Mouse (Mus musculus): ENCODE data around the gene Krcc1.

Krcc1 gene

DNA sequence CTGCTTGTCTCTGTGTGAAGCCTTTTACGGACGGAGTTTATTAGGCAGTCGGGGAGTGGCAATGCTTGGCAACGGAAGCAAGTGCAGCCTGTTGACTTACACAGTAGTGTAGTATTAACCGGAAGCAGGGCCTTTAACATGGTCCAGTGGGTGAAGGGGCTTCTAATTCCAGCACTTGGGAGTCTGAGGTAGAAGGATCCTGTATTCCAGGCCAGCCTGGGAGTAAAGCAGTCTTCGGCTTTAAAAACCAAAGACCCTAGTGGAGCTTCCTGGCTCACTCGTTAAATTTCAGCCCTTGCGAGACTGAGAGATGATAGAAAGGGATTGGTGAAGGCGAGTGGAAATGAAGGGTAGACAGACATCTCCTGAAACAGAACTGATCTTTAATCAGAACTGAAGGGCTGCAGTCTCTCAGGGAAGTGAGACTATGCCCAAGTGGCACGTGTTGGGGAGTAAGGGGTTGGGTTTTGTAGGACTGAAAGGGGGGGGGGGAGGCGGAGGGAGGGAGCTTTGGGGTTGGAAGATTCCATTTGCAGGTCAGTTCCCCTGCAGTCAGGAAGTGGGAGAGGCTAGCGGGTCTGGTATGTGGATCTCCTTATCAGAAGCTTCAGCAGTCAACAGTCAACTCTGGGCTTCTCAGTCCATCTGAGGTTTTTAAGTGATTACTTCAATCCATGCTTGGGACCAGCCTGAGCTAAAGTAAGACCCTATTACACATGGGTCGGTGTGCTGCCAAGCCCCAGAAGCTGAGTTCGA lies 998 bp upstream of the Krcc1 start:
- Histone ChIP-seq H3K36me3 (ENCODE audit: insufficient read depth, low read length) (peaks cover 11% of the 10 kb centered on the region; the same call in 1 of the 2 replicates), H3K4me1 (replicated peaks; ENCODE audit: low read depth, low read length) (peaks cover 67% of the 10 kb centered on the region)
- TF ChIP-seq CTCF (conservative IDR thresholded peaks at IDR 0.05; ENCODE audit: low read length), result no peak
- TF ChIP-seq NANOG (IDR thresholded peaks at IDR 0.05; ENCODE audit: borderline replicate concordance, low read length), result no peak
- no peak for TF ChIP-seq POU5F1 (IDR thresholded peaks at IDR 0.05; ENCODE audit: borderline replicate concordance, low read length)

GRCm38 (mm10) chr6:71271057-71271388 lies 454 bp upstream of the Krcc1 start:
- peak overlapping the region; percentile 98 for H3K4me3 ChIP-seq (replicated peaks; ENCODE audit: low read length)
- no peaks in the 10 kb centered on the region for H3K9me3 ChIP-seq (ENCODE audit: low read length)
- peaks cover 11% of the 10 kb centered on the region; the same call in 1 of the 2 replicates for H3K36me3 ChIP-seq (ENCODE audit: insufficient read depth, low read length)
- H3K27me3 ChIP-seq (ENCODE audit: insufficient read depth, low read length), result no peaks in the 10 kb centered on the region
- peaks cover 61% of the 10 kb centered on the region for H3K4me1 ChIP-seq (replicated peaks; ENCODE audit: low read depth, low read length)
- no peak for TF ChIP-seq POU5F1 (IDR thresholded peaks at IDR 0.05; ENCODE audit: borderline replicate concordance, low read length)

More for the DNA sequence above, 998 bp upstream of the Krcc1 start:
- Histone ChIP-seq H3K4me3 (replicated peaks; ENCODE audit: low read length) (peak overlapping the region; percentile 98), H3K27me3 (ENCODE audit: insufficient read depth, low read length) (no peaks in the 10 kb centered on the region), H3K9me3 (ENCODE audit: low read length) (no peaks in the 10 kb centered on the region)

- Histone ChIP-seq H3K4me1 (replicated peaks; ENCODE audit: low read depth, low read length) (peaks cover 52% of the 10 kb centered on the region), H3K27me3 (ENCODE audit: insufficient read depth, low read length) (no peaks in the 10 kb centered on the region), H3K4me3 (replicated peaks; ENCODE audit: low read length) (peak overlapping the region; percentile 98), H3K9me3 (ENCODE audit: low read length) (no peaks in the 10 kb centered on the region), H3K36me3 (ENCODE audit: insufficient read depth, low read length) (peaks cover 11% of the 10 kb centered on the region; the same call in 1 of the 2 replicates)
- TF ChIP-seq POU5F1 (IDR thresholded peaks at IDR 0.05; ENCODE audit: borderline replicate concordance, low read length), result no peak
Observed at GRCm38 (mm10) chr6:71272316-71272741, 852 bp downstream of the Krcc1 start.

DNA sequence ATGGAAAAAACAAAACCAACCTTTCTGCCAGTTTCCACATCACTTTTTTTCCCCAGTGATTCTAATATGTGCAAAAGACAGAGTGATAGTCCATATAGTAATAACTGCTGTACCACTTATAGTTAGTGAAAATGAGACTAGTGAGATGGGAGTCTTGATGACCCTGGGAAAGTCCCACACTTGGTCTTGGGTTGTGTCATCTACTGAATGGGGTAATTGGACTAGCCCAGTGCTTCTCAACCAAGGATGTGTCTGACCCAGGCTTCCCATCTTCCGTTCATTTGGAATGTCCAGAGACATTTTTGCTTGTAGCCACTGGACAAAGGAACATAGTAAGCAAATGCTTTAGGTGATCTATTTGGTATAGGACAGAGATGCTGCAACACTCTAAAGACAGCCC lies 2.2 kb downstream of the Krcc1 start:
- H3K27me3 ChIP-seq (ENCODE audit: insufficient read depth, low read length), result no peaks in the 10 kb centered on the region
- peaks cover 11% of the 10 kb centered on the region; the same call in 1 of the 2 replicates for H3K36me3 ChIP-seq (ENCODE audit: insufficient read depth, low read length)
- H3K4me1 ChIP-seq (replicated peaks; ENCODE audit: low read depth, low read length), result peaks cover 40% of the 10 kb centered on the region
- H3K4me3 ChIP-seq (replicated peaks; ENCODE audit: low read length), result no peak overlapping the region
- H3K9me3 ChIP-seq (ENCODE audit: low read length), result no peaks in the 10 kb centered on the region
- TF ChIP-seq CTCF (conservative IDR thresholded peaks at IDR 0.05; ENCODE audit: low read length), result no peak
- TF ChIP-seq NANOG (IDR thresholded peaks at IDR 0.05; ENCODE audit: borderline replicate concordance, low read length), result no peak

DNA sequence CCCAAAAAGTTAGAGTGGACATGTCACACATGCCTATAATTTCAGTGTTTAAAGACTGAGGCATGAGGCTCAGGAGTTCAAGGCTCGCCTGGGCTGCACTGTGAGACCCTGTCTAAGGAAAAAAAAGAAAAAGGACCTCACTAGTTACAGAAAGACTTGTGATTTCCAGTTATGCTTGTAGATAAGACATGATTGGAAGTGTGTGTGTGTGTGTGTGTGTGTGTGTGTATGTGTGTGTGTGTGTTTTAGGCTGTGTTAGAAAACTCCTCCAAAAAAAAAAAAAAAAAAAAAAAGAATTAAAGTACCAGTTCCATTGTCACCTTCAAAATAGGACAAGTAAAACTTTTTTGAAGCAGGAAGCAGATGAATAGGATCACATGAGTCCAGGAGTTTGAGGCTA lies 3.1 kb downstream of the Krcc1 start:
- peaks cover 11% of the 10 kb centered on the region; the same call in 1 of the 2 replicates for H3K36me3 ChIP-seq (ENCODE audit: insufficient read depth, low read length)
- peaks cover 31% of the 10 kb centered on the region for H3K4me1 ChIP-seq (replicated peaks; ENCODE audit: low read depth, low read length)
- no peak for TF ChIP-seq NANOG (IDR thresholded peaks at IDR 0.05; ENCODE audit: borderline replicate concordance, low read length)
- no peak for TF ChIP-seq POU5F1 (IDR thresholded peaks at IDR 0.05; ENCODE audit: borderline replicate concordance, low read length)
- TF ChIP-seq CTCF (conservative IDR thresholded peaks at IDR 0.05; ENCODE audit: low read length), result no peak
- no peaks in the 10 kb centered on the region for H3K27me3 ChIP-seq (ENCODE audit: insufficient read depth, low read length)
- H3K9me3 ChIP-seq (ENCODE audit: low read length), result no peaks in the 10 kb centered on the region
- no peak overlapping the region for H3K4me3 ChIP-seq (replicated peaks; ENCODE audit: low read length)

DNA sequence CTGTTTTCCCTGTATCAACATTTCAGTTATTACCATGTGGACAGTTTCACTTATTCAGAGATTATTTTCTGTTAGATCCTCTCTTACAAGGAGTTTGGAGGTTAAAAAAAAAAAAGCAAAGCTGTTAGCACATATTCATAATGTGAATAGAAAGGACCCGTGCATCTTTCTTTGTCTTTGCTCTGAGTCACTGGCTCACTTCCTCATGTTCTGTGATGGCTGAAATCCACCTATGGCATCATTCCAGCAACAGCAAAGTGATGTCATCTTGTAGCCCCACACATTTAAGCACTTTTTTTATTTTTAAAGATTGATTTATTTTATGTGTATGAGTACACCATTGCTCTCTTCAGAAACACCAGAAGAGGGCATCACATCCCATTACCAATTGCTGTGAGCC lies 7.9 kb downstream of the Krcc1 start:
- H3K9me3 ChIP-seq (ENCODE audit: low read length), result no peaks in the 10 kb centered on the region
- TF ChIP-seq CTCF (conservative IDR thresholded peaks at IDR 0.05; ENCODE audit: low read length) (peak; percentile 6; the same call in 1 of the 2 replicates), POU5F1 (IDR thresholded peaks at IDR 0.05; ENCODE audit: borderline replicate concordance, low read length) (no peak), NANOG (IDR thresholded peaks at IDR 0.05; ENCODE audit: borderline replicate concordance, low read length) (no peak)
- H3K4me1 ChIP-seq (replicated peaks; ENCODE audit: low read depth, low read length), result peaks cover 4% of the 10 kb centered on the region

DNA sequence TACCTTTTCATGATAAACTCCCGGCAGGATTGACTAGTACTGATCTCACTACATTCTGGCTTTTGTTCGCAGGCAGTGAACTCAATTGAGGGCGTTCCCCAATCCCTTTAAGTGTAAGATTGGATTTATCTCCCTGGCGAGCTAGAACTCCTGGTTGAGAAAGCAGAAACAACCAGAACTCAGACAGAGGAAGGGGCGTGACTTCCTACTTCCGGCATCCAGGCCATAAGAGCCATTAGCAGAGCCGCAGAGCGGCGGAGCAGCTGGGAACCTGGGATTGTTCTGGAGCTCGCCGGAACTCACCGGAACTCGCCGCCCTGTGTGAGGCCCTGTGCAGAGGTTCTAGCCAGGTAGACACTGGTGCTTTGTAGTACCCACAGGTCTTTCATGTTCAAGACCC lies 22.0 kb downstream of the Krcc1 start:
- no peaks in the 10 kb centered on the region for H3K9me3 ChIP-seq (ENCODE audit: low read length)
- H3K4me3 ChIP-seq (replicated peaks; ENCODE audit: low read length), result peak overlapping the region; percentile 79
- peaks cover 36% of the 10 kb centered on the region for H3K4me1 ChIP-seq (replicated peaks; ENCODE audit: low read depth, low read length)
- H3K27me3 ChIP-seq (ENCODE audit: insufficient read depth, low read length), result no peaks in the 10 kb centered on the region
- no peak for TF ChIP-seq CTCF (conservative IDR thresholded peaks at IDR 0.05; ENCODE audit: low read length)
- TF ChIP-seq POU5F1 (IDR thresholded peaks at IDR 0.05; ENCODE audit: borderline replicate concordance, low read length), result no peak
- peak; percentile 45; the same call in 1 of the 2 replicates for TF ChIP-seq NANOG (IDR thresholded peaks at IDR 0.05; ENCODE audit: borderline replicate concordance, low read length)
- peaks cover 7% of the 10 kb centered on the region for H3K36me3 ChIP-seq (ENCODE audit: insufficient read depth, low read length)

More for the DNA sequence above, 7.9 kb downstream of the Krcc1 start:
- Histone ChIP-seq H3K27me3 (ENCODE audit: insufficient read depth, low read length) (no peaks in the 10 kb centered on the region), H3K36me3 (ENCODE audit: insufficient read depth, low read length) (peaks cover 12% of the 10 kb centered on the region), H3K4me3 (replicated peaks; ENCODE audit: low read length) (no peak overlapping the region)

DNA sequence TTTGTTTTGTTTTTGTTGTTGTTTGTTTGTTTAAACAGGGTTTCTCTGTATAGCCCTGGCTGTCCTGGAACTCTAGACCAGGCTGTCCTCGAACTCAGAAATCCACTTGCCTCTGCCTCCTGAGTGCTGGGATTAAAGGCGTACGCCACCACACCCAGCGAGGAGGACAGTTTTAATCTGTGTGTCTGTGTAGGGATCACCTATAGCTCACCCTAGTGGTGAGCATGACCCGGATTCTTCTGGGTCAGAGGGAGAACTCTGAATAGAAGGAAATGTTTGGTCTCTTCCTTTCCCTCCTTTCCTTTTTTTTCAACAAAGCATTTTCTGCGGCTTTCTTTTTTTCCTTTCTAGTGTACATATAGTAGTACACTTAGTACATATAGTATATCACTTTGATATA lies 23.8 kb downstream of the Krcc1 start:
- H3K4me1 ChIP-seq (replicated peaks; ENCODE audit: low read depth, low read length), result peaks cover 41% of the 10 kb centered on the region
- TF ChIP-seq POU5F1 (IDR thresholded peaks at IDR 0.05; ENCODE audit: borderline replicate concordance, low read length) (no peak), CTCF (conservative IDR thresholded peaks at IDR 0.05; ENCODE audit: low read length) (peak; percentile 26)
- peaks cover 13% of the 10 kb centered on the region for H3K36me3 ChIP-seq (ENCODE audit: insufficient read depth, low read length)
- H3K9me3 ChIP-seq (ENCODE audit: low read length), result no peaks in the 10 kb centered on the region
- no peak overlapping the region for H3K4me3 ChIP-seq (replicated peaks; ENCODE audit: low read length)
- H3K27me3 ChIP-seq (ENCODE audit: insufficient read depth, low read length), result no peaks in the 10 kb centered on the region

DNA sequence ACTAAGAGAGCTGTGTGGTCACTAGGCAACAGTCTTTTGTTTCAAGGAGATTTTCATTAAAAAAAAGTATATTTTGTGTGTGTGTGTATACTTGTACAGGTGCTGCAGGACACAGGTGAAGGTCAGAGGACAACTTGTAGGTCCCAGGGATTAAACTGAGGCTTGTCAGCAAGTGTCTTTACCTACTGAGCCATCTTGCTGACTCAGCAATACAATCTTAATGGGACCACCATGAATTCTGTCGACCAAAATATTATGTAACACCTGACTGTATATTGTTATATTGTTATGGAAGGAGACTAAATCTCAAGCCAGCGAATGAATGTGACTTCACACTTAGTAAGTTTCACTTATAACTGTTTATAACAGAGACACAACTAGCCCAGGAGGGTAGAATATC lies 26.6 kb downstream of the Krcc1 start:
- no peaks in the 10 kb centered on the region for H3K9me3 ChIP-seq (ENCODE audit: low read length)
- peaks cover 29% of the 10 kb centered on the region for H3K36me3 ChIP-seq (ENCODE audit: insufficient read depth, low read length)
- H3K4me1 ChIP-seq (replicated peaks; ENCODE audit: low read depth, low read length), result peaks cover 51% of the 10 kb centered on the region
- no peaks in the 10 kb centered on the region for H3K27me3 ChIP-seq (ENCODE audit: insufficient read depth, low read length)
- no peak overlapping the region for H3K4me3 ChIP-seq (replicated peaks; ENCODE audit: low read length)
- TF ChIP-seq POU5F1 (IDR thresholded peaks at IDR 0.05; ENCODE audit: borderline replicate concordance, low read length), result no peak
- TF ChIP-seq NANOG (IDR thresholded peaks at IDR 0.05; ENCODE audit: borderline replicate concordance, low read length), result no peak
- TF ChIP-seq CTCF (conservative IDR thresholded peaks at IDR 0.05; ENCODE audit: low read length), result no peak

All from E14TG2a.4 (cell line).